Mouse (Mus musculus) small intestine, adult 2 months (tissue): Measurements from ENCODE around the gene Padi3.

ENCODE experiments used
- CTCF ChIP-seq: fragments of 200-500 bp; IDR thresholded peaks from 2 replicates; pipeline ENCODE4 v1.5.1; 2012; ENCODE audit warnings: low read depth, mild to moderate bottlenecking, control low read depth, inconsistent platforms, low read length, moderate library complexity, mixed read lengths; ENCODE audit not compliant: insufficient replicate concordance, insufficient read length; ENCODE audit errors: extremely low read depth
- POLR2A ChIP-seq: fragments of 200-500 bp; IDR thresholded peaks from 2 replicates; pipeline ENCODE4 v1.6.1; 2012; ENCODE audit warnings: low read depth, mild to moderate bottlenecking, control low read depth, inconsistent platforms, low read length, moderate library complexity

- TF ChIP-seq CTCF (no peak), POLR2A (no peak)
Observed at GRCm38 (mm10) chr4:140831808-140832207, 21.4 kb upstream of the Padi3 start.
